Mouse (Mus musculus) kidney, embryonic 14.5 days (tissue): Measurements from ENCODE around the gene Tradd. TPM values are rescaled to one million over a fixed set of nuclear protein-coding genes. Genes with fewer than 3 reads are reported as not detected.

Experiments used
- ATAC-seq: fragments of 200-750 bp; cut with Nextera tagmentation; 2 replicates; pipeline ENCODE4 v1.8.0; 2017; ENCODE audit warnings: moderate number of reproducible peaks, mild to moderate bottlenecking, moderate TSS enrichment, moderate library complexity; ENCODE audit not compliant: low FRiP score, low TSS enrichment
- H3K27ac ChIP-seq: fragments of 300-500 bp; sonication (generic); 2 replicates; pipeline ENCODE4 v1.5.1; 2014; ENCODE audit warnings: low read depth, mild to moderate bottlenecking, low read length, moderate library complexity, mixed read lengths
- H3K27me3 ChIP-seq: fragments of 300-500 bp; sonication (generic); 2 replicates; pipeline ENCODE4 v1.6.1; 2014; ENCODE audit warnings: mild to moderate bottlenecking, low read length; ENCODE audit not compliant: control insufficient read depth, insufficient read depth
- H3K36me3 ChIP-seq: fragments of 300-500 bp; sonication (generic); 2 replicates; pipeline ENCODE4 v1.6.1; 2014; ENCODE audit warnings: low read length, mixed read lengths; ENCODE audit not compliant: control insufficient read depth, insufficient read depth
- H3K4me1 ChIP-seq: fragments of 300-500 bp; sonication (generic); 2 replicates; pipeline ENCODE4 v1.6.1; 2014; ENCODE audit warnings: low read length, mixed read lengths; ENCODE audit not compliant: control insufficient read depth, insufficient read depth
- H3K4me2 ChIP-seq: fragments of 300-500 bp; sonication (generic); replicated peaks from 2 replicates; pipeline ENCODE4 v1.6.1; 2014; ENCODE audit warnings: low read depth, mild to moderate bottlenecking, low read length
- H3K4me3 ChIP-seq: fragments of 300-500 bp; sonication (generic); 2 replicates; pipeline ENCODE4 v1.5.1; 2014; ENCODE audit warnings: mild to moderate bottlenecking, low read length
- H3K9ac ChIP-seq: fragments of 300-500 bp; sonication (generic); 2 replicates; pipeline ENCODE4 v1.6.1; 2014; ENCODE audit warnings: low read depth, mild to moderate bottlenecking, low read length, moderate library complexity
- H3K9me3 ChIP-seq: fragments of 300-500 bp; sonication (generic); 2 replicates; pipeline ENCODE4 v1.6.1; 2016; ENCODE audit warnings: low read length; ENCODE audit not compliant: control insufficient read depth
- WGBS: fragments of 180-500 bp; shearing (Covaris S2); extraction: QIAGEN DNeasy Blood & Tissue Kit; methylation state at CpG from one replicate; pipeline ENCODE4 v1.1.7; 2014; 5-methylcytosine and 5-hydroxymethylcytosine counted together
- polyA plus RNA-seq: library from polyadenylated mRNA; unstranded; fragments of >200 nt; fragmentation: Nextera tagmentation; extraction: Ambion mirVana; gene quantifications from 2 replicates; pipeline ENCODE4 v1.2.1, GENCODE M21; 2014

The Tradd gene
- polyA plus RNA-seq, 1 experiment from 2014 or later, result 15.7 TPM

- H3K9me3 ChIP-seq, result no peaks in the 10 kb centered on the region
- H3K27me3 ChIP-seq, result peaks cover 32% of the 10 kb centered on the region
- H3K4me2 ChIP-seq, result no peak overlapping the region
- H3K36me3 ChIP-seq, result peaks cover 5% of the 10 kb centered on the region; the same call in 1 of the 2 replicates
- H3K4me3 ChIP-seq, result no peak overlapping the region
- no peak overlapping the region for H3K9ac ChIP-seq
- 0 out of 2 replicates have a peak, but pooled peaks cover 5% of the 10 kb centered on the region for H3K4me1 ChIP-seq
- ATAC-seq, result no peak
- H3K27ac ChIP-seq, result no peak overlapping the region
- 89% methylated on average over 12 of the region's 12 CpGs for WGBS
Observed at GRCm38 (mm10) chr8:105281821-105282220, 17.4 kb upstream of the Tradd start.

- H3K27me3 ChIP-seq, result peaks cover 44% of the 10 kb centered on the region
- H3K9me3 ChIP-seq, result no peaks in the 10 kb centered on the region
- no peak for ATAC-seq
Observed at GRCm38 (mm10) chr8:105280567-105280966, 16.2 kb upstream of the Tradd start.

GRCm38 (mm10) chr8:105278911-105279334 lies 14.5 kb upstream of the Tradd start:
- H3K4me3 ChIP-seq, result peak overlapping the region; percentile 14; the same call in 1 of the 2 replicates
- peaks cover 17% of the 10 kb centered on the region; the same call in 1 of the 2 replicates for H3K4me1 ChIP-seq
- no peak overlapping the region for H3K9ac ChIP-seq
- H3K27me3 ChIP-seq, result peaks cover 61% of the 10 kb centered on the region
- peak; percentile 22; the same call in 1 of the 2 replicates for ATAC-seq
- H3K36me3 ChIP-seq, result peaks cover 5% of the 10 kb centered on the region; the same call in 1 of the 2 replicates
- no peak overlapping the region for H3K27ac ChIP-seq
- peak overlapping the region; percentile 34 for H3K4me2 ChIP-seq
- 3% methylated on average over 28 of the region's 28 CpGs for WGBS
- no peaks in the 10 kb centered on the region for H3K9me3 ChIP-seq

More at GRCm38 (mm10) chr8:105280567-105280966, 16.2 kb upstream of the Tradd start:
- H3K36me3 ChIP-seq, result peaks cover 5% of the 10 kb centered on the region; the same call in 1 of the 2 replicates
- no peak overlapping the region for H3K4me2 ChIP-seq
- H3K27ac ChIP-seq, result no peak overlapping the region
- H3K9ac ChIP-seq, result no peak overlapping the region
- WGBS, result 77% methylated on average over 3 of the region's 3 CpGs
- H3K4me3 ChIP-seq, result no peak overlapping the region
- peaks cover 15% of the 10 kb centered on the region; the same call in 1 of the 2 replicates for H3K4me1 ChIP-seq

- Histone ChIP-seq H3K36me3 (no peaks in the 10 kb centered on the region), H3K27ac (no peak overlapping the region), H3K9me3 (no peaks in the 10 kb centered on the region), H3K27me3 (peaks cover 84% of the 10 kb centered on the region), H3K4me1 (peaks cover 17% of the 10 kb centered on the region; the same call in 1 of the 2 replicates), H3K9ac (0 out of 2 replicates have a peak overlapping the region, but pooled peaks have one; percentile 29), H3K4me2 (peak overlapping the region; percentile 53), H3K4me3 (peak overlapping the region; percentile 34)
- WGBS, result 4% methylated on average over 30 of the region's 30 CpGs
- peak; percentile 53 for ATAC-seq
Observed at GRCm38 (mm10) chr8:105276292-105277120, 12.1 kb upstream of the Tradd start.

- H3K9me3 ChIP-seq, result no peaks in the 10 kb centered on the region
- H3K4me2 ChIP-seq, result peak within 1 kb of the TSS; percentile 53
- peaks cover 17% of the 10 kb centered on the region; the same call in 1 of the 2 replicates for H3K4me1 ChIP-seq
- no peaks in the 10 kb centered on the region for H3K36me3 ChIP-seq
- WGBS, result 7% methylated on average over 10 of the region's 10 CpGs
- ATAC-seq, result no peak
- peak within 1 kb of the TSS; percentile 34 for H3K4me3 ChIP-seq
- 0 out of 2 replicates have a peak within 1 kb of the TSS, but pooled peaks have one; percentile 29 for H3K9ac ChIP-seq
- H3K27me3 ChIP-seq, result peaks cover 90% of the 10 kb centered on the region
- no peak within 1 kb of the TSS for H3K27ac ChIP-seq
Observed at GRCm38 (mm10) chr8:105275840-105276239, 11.4 kb upstream of the Tradd start, which contains the start of gene Nol3. TSS of gene Nol3 (plus strand) at chr8:105276140.

- peaks cover 95% of the 10 kb centered on the region for H3K27me3 ChIP-seq
- H3K4me1 ChIP-seq, result peaks cover 17% of the 10 kb centered on the region; the same call in 1 of the 2 replicates
- peak overlapping the region; percentile 53; the same call in 1 of the 2 replicates for H3K4me2 ChIP-seq
- H3K27ac ChIP-seq, result no peak overlapping the region
- H3K36me3 ChIP-seq, result no peaks in the 10 kb centered on the region
- WGBS, result 11% methylated on average over 11 of the region's 11 CpGs
- no peak overlapping the region for H3K9ac ChIP-seq
- H3K9me3 ChIP-seq, result no peaks in the 10 kb centered on the region
- ATAC-seq, result no peak
- H3K4me3 ChIP-seq, result no peak overlapping the region
Observed at GRCm38 (mm10) chr8:105275387-105275786, 11.0 kb upstream of the Tradd start.

- Histone ChIP-seq H3K4me2 (no peak overlapping the region), H3K27ac (no peak overlapping the region), H3K9me3 (peaks cover 4% of the 10 kb centered on the region; the same call in 1 of the 2 replicates), H3K27me3 (peaks cover 98% of the 10 kb centered on the region), H3K4me1 (peaks cover 24% of the 10 kb centered on the region), H3K36me3 (no peaks in the 10 kb centered on the region), H3K4me3 (no peak overlapping the region), H3K9ac (no peak overlapping the region)
- WGBS, result 3% methylated on average over 11 of the region's 11 CpGs
- no peak for ATAC-seq
Observed at GRCm38 (mm10) chr8:105270916-105271186, 6.4 kb upstream of the Tradd start.

- ATAC-seq, result no peak
- WGBS, result 3% methylated on average over 39 of the region's 39 CpGs
- peak overlapping the region; percentile 92 for H3K4me2 ChIP-seq
- H3K9me3 ChIP-seq, result peaks cover 4% of the 10 kb centered on the region; the same call in 1 of the 2 replicates
- H3K4me1 ChIP-seq, result peaks cover 20% of the 10 kb centered on the region
- no peaks in the 10 kb centered on the region for H3K36me3 ChIP-seq
- no peak overlapping the region for H3K27ac ChIP-seq
- peak overlapping the region; percentile 46 for H3K4me3 ChIP-seq
- peak overlapping the region; percentile 45; the same call in 1 of the 2 replicates for H3K9ac ChIP-seq
- H3K27me3 ChIP-seq, result peaks cover 95% of the 10 kb centered on the region
Observed at GRCm38 (mm10) chr8:105270101-105270915, 5.9 kb upstream of the Tradd start.
